Mouse (Mus musculus) E14TG2a.4 (cell line): Measurements from ENCODE around the gene Myrf.

ENCODE experiments used
- CTCF ChIP-seq: conservative IDR thresholded peaks from 2 replicates; pipeline ENCODE4 v1.5.1; 2014; ENCODE audit warnings: low read length
- NANOG ChIP-seq: IDR thresholded peaks from 2 replicates; pipeline ENCODE4 v1.6.1; 2014; ENCODE audit warnings: borderline replicate concordance, low read length, mixed read lengths

GRCm38 (mm10) chr19:10274056-10274455 is 33.5 kb upstream of the Myrf start:
- TF ChIP-seq CTCF, result no peak
- TF ChIP-seq NANOG, result no peak
